Mouse (Mus musculus) liver, embryonic 13.5 days (tissue): ENCODE data around the gene Pbx2. TPM values are rescaled to one million over a fixed set of nuclear protein-coding genes. Genes with fewer than 3 reads are reported as not detected.

ENCODE experiments used
- ATAC-seq: fragments of 200-750 bp; cut with Nextera tagmentation; 2 replicates; pipeline ENCODE4 v1.8.0; 2017; ENCODE audit warnings: low read depth, mild to moderate bottlenecking, moderate number of reproducible peaks, moderate library complexity
- DNase-seq: peaks from one replicate; pipeline ENCODE4 v3.0.0; 2022
- H3K27ac ChIP-seq: fragments of 300-500 bp; sonication (generic); 2 replicates; pipeline ENCODE4 v1.5.1; 2015; ENCODE audit warnings: moderate library complexity, mild to moderate bottlenecking, inconsistent platforms
- H3K27me3 ChIP-seq: fragments of 300-500 bp; sonication (generic); 2 replicates; pipeline ENCODE4 v1.6.1; 2015; ENCODE audit warnings: mild to moderate bottlenecking, inconsistent platforms
- H3K36me3 ChIP-seq: fragments of 300-500 bp; sonication (generic); 2 replicates; pipeline ENCODE4 v1.6.1; 2015; ENCODE audit warnings: mild to moderate bottlenecking, inconsistent platforms
- H3K4me1 ChIP-seq: fragments of 300-500 bp; sonication (generic); replicated peaks from 2 replicates; pipeline ENCODE4 v1.6.1; 2015; ENCODE audit warnings: inconsistent platforms
- H3K4me2 ChIP-seq: fragments of 300-500 bp; sonication (generic); 2 replicates; pipeline ENCODE4 v1.6.1; 2015; ENCODE audit warnings: inconsistent platforms, mild to moderate bottlenecking, moderate library complexity
- H3K4me3 ChIP-seq: fragments of 300-500 bp; sonication (generic); replicated peaks from 2 replicates; pipeline ENCODE4 v1.5.1; 2015; ENCODE audit warnings: mild to moderate bottlenecking, inconsistent platforms
- H3K9ac ChIP-seq: fragments of 300-500 bp; sonication (generic); 2 replicates; pipeline ENCODE4 v1.6.1; 2015; ENCODE audit warnings: mild to moderate bottlenecking, inconsistent platforms
- H3K9me3 ChIP-seq: fragments of 300-500 bp; sonication (generic); replicated peaks from 2 replicates; pipeline ENCODE4 v1.6.1; 2016; ENCODE audit warnings: inconsistent platforms
- WGBS: fragments of 180-500 bp; shearing (Covaris S2); methylation state at CpG from one replicate; pipeline ENCODE4 v1.1.7; 2015; ENCODE audit not compliant: insufficient replicate concordance; 5-methylcytosine and 5-hydroxymethylcytosine counted together
- polyA plus RNA-seq: library from polyadenylated mRNA; unstranded; fragments of >200 nt; fragmentation: Nextera tagmentation; extraction: Ambion mirVana; gene quantifications from 2 replicates; pipeline ENCODE4 v1.2.1, GENCODE M21; 2015

Pbx2 gene
- polyA plus RNA-seq, 1 experiment from 2014 or later: 3.8 TPM

DNA sequence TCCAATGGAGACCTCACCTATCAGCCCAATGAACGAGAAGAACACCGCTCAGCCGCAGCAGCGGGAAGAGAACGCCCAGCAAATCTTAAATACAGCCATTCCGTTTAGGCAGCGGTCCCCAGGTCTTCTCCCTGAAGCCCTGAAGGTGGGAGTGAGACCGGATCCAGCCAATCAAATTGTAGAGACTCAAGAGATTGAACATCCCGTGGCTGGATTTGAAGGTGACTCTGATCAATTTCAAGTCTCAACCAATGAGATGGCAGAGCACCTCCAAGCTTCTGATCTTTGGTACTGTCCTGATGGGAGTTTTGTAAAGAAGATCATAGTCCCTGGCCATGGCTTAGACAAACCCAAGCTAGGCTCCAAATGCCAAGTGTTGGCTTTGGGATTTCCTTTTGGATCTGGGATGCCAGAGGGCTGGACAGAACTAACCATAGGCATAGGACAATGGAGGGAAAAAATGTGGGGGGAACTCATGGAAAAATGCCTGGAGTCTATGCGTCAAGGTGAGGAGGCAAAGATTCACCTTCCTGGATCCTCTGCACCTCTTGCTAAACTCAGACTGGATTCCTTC lies 54.3 kb downstream of the Pbx2 start:
- Histone ChIP-seq H3K9ac (peak overlapping the region; percentile 73), H3K4me2 (peak overlapping the region; percentile 90), H3K9me3 (no peaks in the 10 kb centered on the region), H3K27me3 (peaks cover 11% of the 10 kb centered on the region; the same call in 1 of the 2 replicates), H3K4me1 (peaks cover 41% of the 10 kb centered on the region), H3K4me3 (peak overlapping the region; percentile 94), H3K27ac (peak overlapping the region; percentile 72), H3K36me3 (peaks cover 17% of the 10 kb centered on the region)
- WGBS: 48% methylated on average over 10 of the region's 10 CpGs
- ATAC-seq (no peak), DNase-seq (no peak)

DNA sequence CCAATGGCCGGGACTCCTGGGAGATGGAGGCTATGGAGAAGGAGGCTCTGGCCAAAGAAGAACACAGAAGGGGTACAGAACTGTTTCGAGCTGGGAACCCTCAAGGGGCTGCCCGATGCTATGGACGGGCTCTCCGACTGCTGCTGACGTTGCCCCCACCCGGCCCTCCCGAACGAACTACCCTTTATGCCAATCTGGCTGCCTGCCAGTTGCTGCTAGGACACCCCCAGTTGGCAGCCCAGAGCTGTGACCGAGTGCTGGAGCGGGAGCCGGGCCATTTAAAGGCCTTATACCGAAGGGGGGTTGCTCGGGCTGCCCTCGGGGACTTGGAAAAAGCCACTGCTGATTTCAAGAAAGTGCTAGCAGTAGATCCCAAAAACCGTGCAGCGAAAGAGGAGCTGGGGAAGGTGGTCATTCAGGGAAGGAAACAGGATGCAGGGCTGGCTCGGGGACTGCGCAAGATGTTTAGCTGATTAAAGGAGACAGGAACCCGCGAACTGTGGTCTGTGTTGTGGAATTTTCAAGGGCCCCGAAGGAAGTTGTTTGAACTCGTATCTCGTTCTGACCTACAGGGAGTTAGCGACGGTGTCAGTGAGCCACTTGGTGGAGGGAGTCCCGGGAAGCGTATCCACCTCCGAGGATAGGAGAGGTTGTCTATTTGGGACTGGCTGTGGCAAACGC lies 54.9 kb downstream of the Pbx2 start:
- peak overlapping the region; percentile 13; the same call in 1 of the 2 replicates for H3K9ac ChIP-seq
- peak overlapping the region; percentile 94 for H3K4me3 ChIP-seq
- H3K4me2 ChIP-seq: peak overlapping the region; percentile 90
- ATAC-seq (no peak), DNase-seq (no peak)
- H3K27ac ChIP-seq: peak overlapping the region; percentile 43
- 57% methylated on average over 30 of the region's 30 CpGs for WGBS
- H3K36me3 ChIP-seq: peaks cover 23% of the 10 kb centered on the region
- peaks cover 41% of the 10 kb centered on the region for H3K4me1 ChIP-seq
- H3K9me3 ChIP-seq: no peaks in the 10 kb centered on the region
- peaks cover 8% of the 10 kb centered on the region; the same call in 1 of the 2 replicates for H3K27me3 ChIP-seq

Other genes with a start within 250 kb of the Pbx2 start
- gene Btnl2, start 236.4 kb upstream of the Pbx2 start, polyA plus RNA-seq: 0.05 TPM in 1 of 2 replicates, not detected in the other
- gene Btnl1, start 214.1 kb upstream of the Pbx2 start, polyA plus RNA-seq: not detected in 2 replicates
- gene BC051142, start 192.4 kb upstream of the Pbx2 start, polyA plus RNA-seq: 0.21 TPM in 1 of 2 replicates, not detected in the other
- gene Btnl4, start 113.9 kb upstream of the Pbx2 start, polyA plus RNA-seq: not detected in 2 replicates
- not detected in 2 replicates for gene Btnl6, start 73.9 kb upstream of the Pbx2 start, polyA plus RNA-seq
- 0.43 and 0.55 TPM in 2 replicates for gene Notch4, start 27.0 kb upstream of the Pbx2 start, polyA plus RNA-seq
- 8.5 and 8.9 TPM in 2 replicates for gene Gpsm3, start 1.5 kb upstream of the Pbx2 start, polyA plus RNA-seq
- 0.68 and 0.72 TPM in 2 replicates for gene Ager, start 6.6 kb downstream of the Pbx2 start, polyA plus RNA-seq
- 86.1 and 93.6 TPM in 2 replicates for gene Rnf5, start 12.4 kb downstream of the Pbx2 start, polyA plus RNA-seq
- gene Agpat1, start 13.0 kb downstream of the Pbx2 start, polyA plus RNA-seq: 24.9 and 27.0 TPM in 2 replicates
- gene Egfl8, start 24.7 kb downstream of the Pbx2 start, polyA plus RNA-seq: 0.30 and 0.34 TPM in 2 replicates
- gene Ppt2, start 37.2 kb downstream of the Pbx2 start, polyA plus RNA-seq: 10.4 and 12.0 TPM in 2 replicates
- 0.05 and 0.07 TPM in 2 replicates for gene Prrt1, start 38.3 kb downstream of the Pbx2 start, polyA plus RNA-seq
- 5.6 and 5.9 TPM in 2 replicates for gene Fkbpl, start 53.5 kb downstream of the Pbx2 start, polyA plus RNA-seq
- 24.6 and 27.4 TPM in 2 replicates for gene Atf6b, start 55.9 kb downstream of the Pbx2 start, polyA plus RNA-seq
- 0.05 and 0.08 TPM in 2 replicates for gene Tnxb, start 79.3 kb downstream of the Pbx2 start, polyA plus RNA-seq
- gene C4b, start 152.6 kb downstream of the Pbx2 start, polyA plus RNA-seq: 1.2 and 1.4 TPM in 2 replicates
- not detected in 2 replicates for gene Cyp21a1, start 213.3 kb downstream of the Pbx2 start, polyA plus RNA-seq
- 19.9 and 20.2 TPM in 2 replicates for gene Stk19, start 245.7 kb downstream of the Pbx2 start, polyA plus RNA-seq
- gene Dxo, start 245.8 kb downstream of the Pbx2 start, polyA plus RNA-seq: 28.6 and 30.9 TPM in 2 replicates